Mouse (Mus musculus) splenic B cell, adult 2 months (primary cell): ENCODE measurements around the gene Pm20d1.

ENCODE experiments used
- DNase-seq: peaks from one replicate; pipeline ENCODE4 v3.0.0-alpha.2; 2011; ENCODE audit warnings: low read depth, low spot score
- H3K27me3 ChIP-seq: 2 replicates; pipeline ENCODE4 v1.6.1; 2012; ENCODE audit warnings: mild to moderate bottlenecking, low read length, moderate library complexity, mixed read lengths; ENCODE audit not compliant: control insufficient read depth, poor library complexity, insufficient read depth, severe bottlenecking
- H3K36me3 ChIP-seq: 2 replicates; pipeline ENCODE4 v1.6.1; 2012; ENCODE audit warnings: mild to moderate bottlenecking, low read length, moderate library complexity, mixed read lengths; ENCODE audit not compliant: control insufficient read depth, poor library complexity, insufficient read depth, severe bottlenecking

Gene Pm20d1

GRCm38 (mm10) chr1:131797202-131797909 lies at the start of gene Pm20d1:
Gene Pm20d1 (plus strand): TSS chr1:131797381.
- no peaks in the 10 kb centered on the region for H3K27me3 ChIP-seq
- peak; percentile 7 for DNase-seq
- no peaks in the 10 kb centered on the region for H3K36me3 ChIP-seq

DNA sequence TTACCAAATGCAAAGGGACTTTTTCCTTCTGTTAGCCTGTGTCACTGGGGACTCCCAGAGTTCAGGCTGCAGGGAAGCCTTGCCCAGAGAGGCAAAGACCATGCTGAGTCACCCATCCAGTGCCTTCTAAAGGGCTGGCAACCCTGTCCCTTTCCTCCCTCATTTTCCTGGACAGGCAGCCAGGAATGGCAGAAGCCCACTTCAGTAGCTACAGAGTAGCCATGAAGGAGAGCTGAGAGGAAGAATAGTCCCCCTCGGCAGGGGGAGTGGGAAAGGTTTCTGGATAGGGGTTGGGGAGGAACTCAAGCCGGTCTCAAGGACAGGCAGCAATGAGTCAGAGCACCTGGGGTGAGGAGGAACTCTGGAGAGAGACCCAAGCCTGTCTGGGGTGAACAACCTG lies 49.4 kb upstream of the Pm20d1 start:
- Histone ChIP-seq H3K27me3 (no peaks in the 10 kb centered on the region; the same call in 1 of the 2 replicates), H3K36me3 (no peaks in the 10 kb centered on the region)
- DNase-seq, result no peak

GRCm38 (mm10) chr1:131748636-131749035 lies 48.5 kb upstream of the Pm20d1 start:
- H3K27me3 ChIP-seq, result no peaks in the 10 kb centered on the region; the same call in 1 of the 2 replicates
- no peak for DNase-seq
- H3K36me3 ChIP-seq, result no peaks in the 10 kb centered on the region

GRCm38 (mm10) chr1:131749706-131750545 lies 47.3 kb upstream of the Pm20d1 start:
- DNase-seq, result no peak
- Histone ChIP-seq H3K27me3 (no peaks in the 10 kb centered on the region; the same call in 1 of the 2 replicates), H3K36me3 (no peaks in the 10 kb centered on the region)

- no peaks in the 10 kb centered on the region for H3K36me3 ChIP-seq
- no peaks in the 10 kb centered on the region; the same call in 1 of the 2 replicates for H3K27me3 ChIP-seq
- no peak for DNase-seq
These were observed 45.8 kb upstream of the Pm20d1 start for GRCm38 (mm10) chr1:131751181-131751890.

GRCm38 (mm10) chr1:131751891-131752311 lies 45.3 kb upstream of the Pm20d1 start:
- H3K36me3 ChIP-seq, result no peaks in the 10 kb centered on the region
- DNase-seq, result no peak
- H3K27me3 ChIP-seq, result no peaks in the 10 kb centered on the region; the same call in 1 of the 2 replicates

- H3K36me3 ChIP-seq, result no peaks in the 10 kb centered on the region
- no peak for DNase-seq
- no peaks in the 10 kb centered on the region for H3K27me3 ChIP-seq
These were observed 42.9 kb upstream of the Pm20d1 start for GRCm38 (mm10) chr1:131754212-131754829.

DNA sequence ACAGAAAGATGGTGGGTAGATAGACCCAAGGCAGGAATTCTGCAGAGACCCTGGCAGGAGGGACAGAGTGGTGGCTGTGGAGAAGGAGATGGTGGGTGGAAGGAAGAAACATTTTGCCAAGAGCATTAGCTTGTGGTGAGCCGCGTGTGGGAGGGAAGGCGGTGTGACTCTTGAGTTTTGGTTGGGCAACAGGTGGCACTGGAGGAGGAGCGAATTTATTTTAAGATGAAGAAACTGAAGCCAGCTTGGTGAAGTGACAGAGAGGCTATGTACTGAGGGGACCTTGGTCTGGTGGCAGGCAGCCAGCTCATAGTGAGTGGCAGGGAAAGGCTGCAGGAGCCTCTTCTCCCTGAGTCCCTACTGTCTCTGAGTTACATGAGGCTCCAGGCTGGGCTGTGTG lies 42.3 kb upstream of the Pm20d1 start:
- no peaks in the 10 kb centered on the region for H3K36me3 ChIP-seq
- no peak for DNase-seq

DNA sequence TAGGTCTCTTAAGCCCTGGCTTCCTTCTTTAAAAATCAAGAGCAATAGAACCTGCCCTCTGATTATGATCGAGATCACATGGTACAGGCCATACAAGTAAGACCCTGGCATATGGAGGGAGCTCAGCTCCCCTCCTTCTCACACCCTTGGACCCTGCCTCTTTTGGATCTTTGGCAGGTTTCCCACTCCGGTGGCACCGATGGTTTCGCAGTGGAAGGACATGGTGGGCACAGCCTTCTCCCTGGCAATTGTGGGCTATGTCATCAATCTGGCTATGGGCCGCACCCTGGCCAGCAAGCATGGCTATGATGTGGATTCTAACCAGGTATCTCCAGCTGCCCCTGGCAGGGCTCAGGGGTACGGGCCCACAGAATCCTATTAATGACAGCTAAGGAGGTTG lies 40.0 kb upstream of the Pm20d1 start:
- H3K27me3 ChIP-seq, result no peaks in the 10 kb centered on the region
- DNase-seq, result no peak

More for the DNA sequence above, 42.3 kb upstream of the Pm20d1 start:
- no peaks in the 10 kb centered on the region for H3K27me3 ChIP-seq

GRCm38 (mm10) chr1:131758796-131759195 lies 38.4 kb upstream of the Pm20d1 start:
- no peak for DNase-seq
- Histone ChIP-seq H3K27me3 (no peaks in the 10 kb centered on the region), H3K36me3 (no peaks in the 10 kb centered on the region)

More for the DNA sequence above, 40.0 kb upstream of the Pm20d1 start:
- no peaks in the 10 kb centered on the region for H3K36me3 ChIP-seq

GRCm38 (mm10) chr1:131759667-131760427 lies 37.3 kb upstream of the Pm20d1 start:
- H3K36me3 ChIP-seq, result no peaks in the 10 kb centered on the region
- peak; percentile 17 for DNase-seq
- no peaks in the 10 kb centered on the region for H3K27me3 ChIP-seq

DNA sequence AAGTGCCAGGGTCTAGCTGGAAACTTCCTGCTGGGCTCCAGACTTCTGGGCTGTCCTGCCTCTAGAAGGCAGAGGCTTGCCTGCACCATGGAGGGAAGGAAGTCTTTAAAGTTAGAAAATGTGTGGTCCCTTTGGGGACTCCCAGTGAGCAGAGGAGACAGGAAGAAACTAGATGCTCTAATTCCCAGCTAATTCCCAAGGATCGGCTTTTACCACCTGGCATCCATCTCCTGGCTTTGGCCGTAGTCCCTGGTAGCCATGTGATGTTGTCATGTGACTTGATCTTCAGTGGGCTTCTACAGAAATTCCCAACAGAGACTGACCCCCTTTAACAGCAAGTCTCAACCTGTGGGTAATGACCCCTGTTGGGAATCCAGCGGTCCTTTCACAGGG lies 36.8 kb upstream of the Pm20d1 start:
- no peak for DNase-seq
- H3K27me3 ChIP-seq, result no peaks in the 10 kb centered on the region
- H3K36me3 ChIP-seq, result no peaks in the 10 kb centered on the region

- no peaks in the 10 kb centered on the region for H3K27me3 ChIP-seq
- no peaks in the 10 kb centered on the region for H3K36me3 ChIP-seq
- DNase-seq, result no peak
These were observed 35.9 kb upstream of the Pm20d1 start for GRCm38 (mm10) chr1:131761079-131761831.
